In genomic region chr13:102644789-102645551, GRCm38 (mm10) we compare ENCODE assay signal across 8 mouse cellular contexts. TPM values are rescaled to one million over a fixed set of nuclear protein-coding genes. Genes with fewer than 3 reads are reported as not detected.
DNase-seq lines count a peak whose midpoint lies in the region; ATAC-seq lines count a peak whose summit lies in the region.

No protein-coding gene starts in this region.

- no peak for ATAC-seq in erythroblast, adult 5-6 weeks (replicated peaks; ENCODE audit: low FRiP score, poor library complexity, severe bottlenecking)

- DNase-seq in adipocyte (ENCODE audit: low spot score) = peak; percentile 91
- DNase-seq in cerebellum, postnatal 36 days = peak; percentile 48 to 78
- peak; percentile 57 for DNase-seq in gastrocnemius, postnatal 10 days
- peak; percentile 88 for DNase-seq in hindlimb bud, embryonic 11.5 days (ENCODE audit: extremely low spot score, low read depth, low spot score)
- peak; percentile 80 for DNase-seq in left cerebral cortex, adult 11 months (ENCODE audit: low spot score)
- DNase-seq in lung, postnatal 14 days = peak; percentile 83
- DNase-seq in retina, postnatal 7 days (ENCODE audit: low read depth, low spot score) = peak; percentile 75

RNA-seq across cellular contexts. Expression of gene Cd180, which starts 48.4 kb away (rescaled TPM):
- total RNA-seq in gastrocnemius, postnatal 10 days (2021) = 1 to 10 TPM; 1.2 to 1.4 TPM
- 24.0 and 31.1 TPM in 2 replicates for total RNA-seq in erythroblast, adult 5-6 weeks (2015; ENCODE audit: low replicate concordance)
- 3.1 and 17.4 TPM in 2 replicates for total RNA-seq in erythroblast, adult 5-6 weeks (2017; ENCODE audit: low replicate concordance)
